Mouse (Mus musculus) liver, embryonic 13.5 days (tissue): ENCODE measurements at regions not wholly inside any gene's neighbourhood (a gene's known extent, or its start where the extent isn't known, plus 50 kb on each side); places are given as distances from the start of the nearest gene placed in this dataset.
A peak's percentile ranks its signal among the peaks of the same experiment; 100 is the strongest.

Experiments used
- ATAC-seq: fragments of 200-750 bp; cut with Nextera tagmentation; 2 replicates; pipeline ENCODE4 v1.8.0; 2017; ENCODE audit warnings: low read depth, mild to moderate bottlenecking, moderate number of reproducible peaks, moderate library complexity
- DNase-seq: peaks from one replicate; pipeline ENCODE4 v3.0.0; 2022
- H3K27ac ChIP-seq: fragments of 300-500 bp; sonication (generic); 2 replicates; pipeline ENCODE4 v1.5.1; 2015; ENCODE audit warnings: moderate library complexity, mild to moderate bottlenecking, inconsistent platforms
- H3K27me3 ChIP-seq: fragments of 300-500 bp; sonication (generic); 2 replicates; pipeline ENCODE4 v1.6.1; 2015; ENCODE audit warnings: mild to moderate bottlenecking, inconsistent platforms
- H3K36me3 ChIP-seq: fragments of 300-500 bp; sonication (generic); 2 replicates; pipeline ENCODE4 v1.6.1; 2015; ENCODE audit warnings: mild to moderate bottlenecking, inconsistent platforms
- H3K4me1 ChIP-seq: fragments of 300-500 bp; sonication (generic); replicated peaks from 2 replicates; pipeline ENCODE4 v1.6.1; 2015; ENCODE audit warnings: inconsistent platforms
- H3K4me2 ChIP-seq: fragments of 300-500 bp; sonication (generic); 2 replicates; pipeline ENCODE4 v1.6.1; 2015; ENCODE audit warnings: inconsistent platforms, mild to moderate bottlenecking, moderate library complexity
- H3K4me3 ChIP-seq: fragments of 300-500 bp; sonication (generic); replicated peaks from 2 replicates; pipeline ENCODE4 v1.5.1; 2015; ENCODE audit warnings: mild to moderate bottlenecking, inconsistent platforms
- H3K9ac ChIP-seq: fragments of 300-500 bp; sonication (generic); 2 replicates; pipeline ENCODE4 v1.6.1; 2015; ENCODE audit warnings: mild to moderate bottlenecking, inconsistent platforms
- H3K9me3 ChIP-seq: fragments of 300-500 bp; sonication (generic); replicated peaks from 2 replicates; pipeline ENCODE4 v1.6.1; 2016; ENCODE audit warnings: inconsistent platforms
- WGBS: fragments of 180-500 bp; shearing (Covaris S2); methylation state at CpG from one replicate; pipeline ENCODE4 v1.1.7; 2015; ENCODE audit not compliant: insufficient replicate concordance; 5-methylcytosine and 5-hydroxymethylcytosine counted together

DNA sequence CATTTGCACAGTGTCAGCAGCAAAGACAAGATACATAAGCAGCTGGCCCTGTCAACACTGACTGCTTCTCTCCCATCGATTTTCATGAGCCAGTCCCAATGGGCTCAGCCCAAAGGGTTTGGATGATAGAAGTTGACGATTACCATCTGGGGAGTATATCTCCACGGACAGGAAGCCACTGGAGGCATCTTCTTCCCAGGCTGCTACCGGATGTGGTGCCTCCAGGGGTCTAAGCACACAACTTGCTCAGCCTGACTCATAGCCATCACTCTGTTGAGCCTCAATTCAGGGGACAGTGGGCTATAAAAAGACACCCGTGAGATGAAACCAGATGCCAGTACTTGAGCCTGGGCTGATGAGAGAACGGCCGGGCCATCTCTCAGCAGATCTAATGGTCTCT lies 71.1 kb upstream of the Hif1a start:
- Histone ChIP-seq H3K9ac (no peak overlapping the region), H3K27ac (no peak overlapping the region), H3K4me2 (no peak overlapping the region), H3K9me3 (no peaks in the 10 kb centered on the region), H3K4me3 (no peak overlapping the region), H3K4me1 (no peaks in the 10 kb centered on the region), H3K36me3 (no peaks in the 10 kb centered on the region), H3K27me3 (no peaks in the 10 kb centered on the region)
- ATAC-seq, result no peak
- WGBS, result 30% methylated on average over 7 of the region's 7 CpGs
- DNase-seq, result no peak

DNA sequence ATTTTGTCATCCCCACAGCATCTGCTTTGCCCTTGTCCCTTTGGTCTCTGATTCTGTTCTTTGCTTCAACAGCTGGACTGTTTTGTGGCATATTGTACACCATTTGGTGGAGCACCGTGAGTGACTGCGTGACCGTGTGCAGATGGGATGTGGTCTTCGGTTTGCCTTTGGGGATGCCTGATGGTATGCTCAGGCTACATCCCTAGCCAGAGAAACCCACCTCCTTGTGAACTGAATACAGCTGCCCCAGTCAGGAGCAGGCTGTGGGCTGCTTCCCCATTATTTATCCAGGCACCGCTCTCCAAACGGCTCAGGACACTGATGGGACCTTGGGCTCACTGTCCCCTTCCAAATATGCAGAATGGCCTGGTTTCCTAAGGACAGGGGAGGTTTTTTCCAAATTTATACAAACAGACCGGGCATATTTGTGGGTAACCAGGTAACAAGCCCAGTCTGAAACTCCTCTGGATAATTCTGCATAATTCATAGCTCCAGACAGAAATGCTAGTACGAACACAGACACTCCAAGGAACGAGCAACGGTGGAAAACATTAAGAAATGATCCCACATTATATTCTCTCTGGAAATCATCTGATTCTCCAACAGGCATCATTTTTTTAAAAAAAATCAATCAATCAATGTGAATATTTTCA lies 70.5 kb upstream of the Hif1a start:
- no peaks in the 10 kb centered on the region for H3K9me3 ChIP-seq
- DNase-seq (no peak), ATAC-seq (no peak)
- no peak overlapping the region for H3K4me3 ChIP-seq
- WGBS, result 73% methylated on average over 10 of the region's 10 CpGs
- H3K4me1 ChIP-seq, result no peaks in the 10 kb centered on the region
- no peaks in the 10 kb centered on the region for H3K36me3 ChIP-seq
- H3K27me3 ChIP-seq, result no peaks in the 10 kb centered on the region
- no peak overlapping the region for H3K27ac ChIP-seq
- no peak overlapping the region for H3K9ac ChIP-seq
- no peak overlapping the region for H3K4me2 ChIP-seq

DNA sequence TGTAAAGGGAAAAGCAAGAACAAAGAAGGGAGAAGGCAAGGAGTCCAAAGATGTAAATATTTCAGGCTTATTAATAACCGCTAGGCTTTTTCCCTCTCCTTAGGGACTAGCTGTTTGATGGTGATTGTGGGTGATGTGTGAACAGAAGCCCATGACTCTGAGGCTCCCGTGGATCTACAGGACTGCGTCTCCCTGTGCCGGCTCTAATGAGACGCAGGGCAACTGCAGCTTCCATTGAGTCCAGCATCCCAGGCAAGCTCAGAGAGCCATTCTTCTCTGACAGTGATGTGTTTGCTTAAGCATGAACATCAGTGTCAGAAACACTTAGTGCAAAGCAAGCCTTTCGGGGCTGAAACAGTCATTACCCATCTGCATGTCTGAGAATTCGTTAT lies 70.0 kb upstream of the Hif1a start:
- Histone ChIP-seq H3K27ac (no peak overlapping the region), H3K4me3 (no peak overlapping the region), H3K4me1 (no peaks in the 10 kb centered on the region), H3K27me3 (no peaks in the 10 kb centered on the region), H3K9ac (no peak overlapping the region), H3K9me3 (no peaks in the 10 kb centered on the region), H3K36me3 (no peaks in the 10 kb centered on the region), H3K4me2 (no peak overlapping the region)
- 73% methylated on average over 7 of the region's 7 CpGs for WGBS
- DNase-seq (no peak), ATAC-seq (no peak)

DNA sequence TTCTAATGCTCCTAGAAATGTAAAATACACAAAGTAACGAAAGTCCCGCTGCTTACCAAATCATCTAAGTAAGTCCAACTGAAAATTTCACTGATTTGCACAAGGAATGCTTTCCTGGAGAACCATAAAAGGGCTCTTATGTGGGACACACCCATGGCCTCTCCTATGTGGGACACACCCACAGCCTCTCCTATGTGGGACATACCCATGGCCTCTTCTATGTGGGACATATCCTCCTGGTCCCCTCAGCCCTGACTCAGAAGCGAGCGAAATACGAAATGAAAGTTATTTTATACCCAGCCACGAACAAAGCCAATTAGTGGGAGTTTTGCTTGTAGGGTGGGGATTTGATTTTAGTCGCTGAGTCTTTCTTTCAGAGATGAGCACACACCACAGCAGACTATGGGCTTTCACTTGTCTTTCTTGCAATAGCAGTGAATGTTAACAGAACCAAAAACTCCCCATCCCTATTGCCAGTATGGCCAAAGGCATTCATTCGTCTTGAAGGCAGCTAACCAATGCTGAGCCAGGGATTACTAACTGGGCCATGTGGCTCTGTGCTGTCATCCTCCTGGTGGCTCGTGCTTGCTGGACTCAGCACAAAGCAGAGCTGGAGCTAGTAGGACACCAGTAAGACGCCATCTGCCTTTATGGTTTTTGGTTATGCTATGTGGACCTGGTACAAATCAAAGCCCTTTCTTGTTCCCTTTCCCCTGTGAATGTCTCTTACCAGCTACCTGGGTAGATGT lies 69.4 kb upstream of the Hif1a start:
- no peak overlapping the region for H3K4me3 ChIP-seq
- 71% methylated on average over 10 of the region's 10 CpGs for WGBS
- no peak overlapping the region for H3K9ac ChIP-seq
- no peak overlapping the region for H3K4me2 ChIP-seq
- H3K27me3 ChIP-seq, result no peaks in the 10 kb centered on the region
- no peak overlapping the region for H3K27ac ChIP-seq
- H3K36me3 ChIP-seq, result no peaks in the 10 kb centered on the region
- no peaks in the 10 kb centered on the region for H3K9me3 ChIP-seq
- H3K4me1 ChIP-seq, result no peaks in the 10 kb centered on the region
- no peak for DNase-seq
- no peak for ATAC-seq

DNA sequence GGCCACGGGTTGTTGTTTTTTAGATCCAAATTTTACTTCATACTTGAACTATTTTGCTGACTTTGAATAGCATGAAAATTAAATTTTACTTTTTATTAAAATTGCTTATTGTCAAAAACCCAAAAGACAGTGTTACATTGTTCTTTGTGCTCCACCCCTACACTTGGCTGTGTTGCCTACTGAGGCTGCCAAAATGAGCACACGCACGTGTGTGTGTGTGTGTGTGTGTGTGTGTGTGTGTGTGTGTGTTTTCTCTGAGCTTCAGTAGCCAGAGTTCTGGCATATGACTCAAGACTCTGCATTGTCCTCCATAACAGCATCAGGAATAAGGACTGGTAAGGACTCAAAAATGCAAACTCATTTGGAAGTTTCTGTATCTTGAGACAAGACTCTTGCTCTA lies 68.4 kb upstream of the Hif1a start:
- H3K27ac ChIP-seq, result no peak overlapping the region
- H3K27me3 ChIP-seq, result no peaks in the 10 kb centered on the region
- no peaks in the 10 kb centered on the region for H3K4me1 ChIP-seq
- ATAC-seq (no peak), DNase-seq (no peak)
- no peak overlapping the region for H3K4me3 ChIP-seq
- no peaks in the 10 kb centered on the region for H3K36me3 ChIP-seq
- no peaks in the 10 kb centered on the region for H3K9me3 ChIP-seq
- no peak overlapping the region for H3K4me2 ChIP-seq
- WGBS, result 76% methylated on average over 3 of the region's 3 CpGs
- H3K9ac ChIP-seq, result no peak overlapping the region

DNA sequence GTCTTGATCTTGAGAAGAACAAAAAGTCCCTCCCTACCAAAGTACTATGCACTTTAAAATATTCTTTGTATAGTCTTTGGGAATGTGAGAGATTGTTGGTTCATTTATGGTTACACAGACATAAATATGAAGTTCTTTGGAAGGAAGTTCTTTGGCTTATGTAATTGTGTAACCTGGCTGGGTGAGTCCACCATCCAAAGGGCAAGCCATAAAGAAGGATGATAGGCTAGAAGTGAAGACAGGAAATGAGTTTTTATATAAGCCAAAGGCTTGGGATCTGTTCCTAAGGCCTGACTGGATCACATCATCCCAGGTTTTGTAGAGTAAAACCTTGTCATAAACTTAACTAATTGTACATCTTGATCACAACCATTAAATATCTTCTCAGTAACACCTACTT lies 65.0 kb upstream of the Hif1a start:
- Histone ChIP-seq H3K4me2 (no peak overlapping the region), H3K27me3 (no peaks in the 10 kb centered on the region), H3K36me3 (no peaks in the 10 kb centered on the region), H3K27ac (no peak overlapping the region), H3K9ac (no peak overlapping the region), H3K9me3 (no peaks in the 10 kb centered on the region), H3K4me1 (no peaks in the 10 kb centered on the region), H3K4me3 (no peak overlapping the region)
- no peak for ATAC-seq
- no peak for DNase-seq

DNA sequence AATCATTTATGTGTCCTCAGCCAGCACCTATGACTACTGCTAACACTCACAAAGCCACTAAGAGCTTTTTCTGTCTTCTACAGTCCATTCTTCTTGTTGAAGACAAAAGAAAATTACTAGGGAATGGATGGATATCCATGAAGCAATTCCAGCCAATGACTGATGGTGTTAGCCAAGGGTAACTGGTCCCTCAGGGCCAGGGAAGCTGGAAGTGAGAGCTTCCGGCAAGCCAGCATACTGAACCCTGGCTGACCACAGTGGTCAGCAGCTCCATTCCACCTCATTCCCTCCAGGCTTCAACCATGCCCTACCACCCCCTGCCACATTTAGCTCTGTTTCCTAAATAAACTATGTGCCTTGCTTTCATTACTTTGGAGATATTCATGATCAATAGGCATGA lies 64.1 kb upstream of the Hif1a start:
- Histone ChIP-seq H3K4me3 (no peak overlapping the region), H3K27ac (no peak overlapping the region), H3K4me2 (no peak overlapping the region), H3K4me1 (peaks cover under 1% of the 10 kb centered on the region; the same call in 1 of the 2 replicates), H3K9me3 (no peaks in the 10 kb centered on the region), H3K9ac (no peak overlapping the region), H3K27me3 (no peaks in the 10 kb centered on the region), H3K36me3 (no peaks in the 10 kb centered on the region)
- WGBS, result 75% methylated on average over 1 of the region's 1 CpGs
- no peak for DNase-seq
- no peak for ATAC-seq

DNA sequence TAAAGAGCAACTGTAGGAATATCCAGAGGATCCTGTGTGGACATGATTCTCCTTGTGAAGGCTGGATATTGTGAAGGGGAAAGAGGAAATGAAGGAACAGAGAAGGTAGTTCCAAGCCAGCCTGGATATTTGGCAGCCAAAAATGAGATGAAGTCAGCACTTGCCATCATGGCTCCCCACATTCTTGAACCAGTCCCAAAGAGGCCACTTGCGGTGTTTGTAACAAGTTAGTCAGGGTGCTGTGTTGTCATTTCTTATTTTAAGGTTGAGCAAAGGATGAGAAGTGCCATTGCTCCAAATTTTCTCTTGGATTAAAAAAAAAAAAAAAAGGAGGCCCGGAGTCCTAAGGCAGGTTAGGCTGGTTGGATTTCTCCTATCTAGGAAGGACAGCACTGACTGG lies 63.3 kb upstream of the Hif1a start:
- Histone ChIP-seq H3K4me1 (peaks cover 7% of the 10 kb centered on the region; the same call in 1 of the 2 replicates), H3K27ac (no peak overlapping the region), H3K9ac (no peak overlapping the region), H3K4me2 (no peak overlapping the region), H3K27me3 (no peaks in the 10 kb centered on the region), H3K4me3 (no peak overlapping the region), H3K9me3 (no peaks in the 10 kb centered on the region), H3K36me3 (no peaks in the 10 kb centered on the region)
- WGBS, result 83% methylated on average over 2 of the region's 2 CpGs
- no peak for ATAC-seq
- DNase-seq, result no peak

DNA sequence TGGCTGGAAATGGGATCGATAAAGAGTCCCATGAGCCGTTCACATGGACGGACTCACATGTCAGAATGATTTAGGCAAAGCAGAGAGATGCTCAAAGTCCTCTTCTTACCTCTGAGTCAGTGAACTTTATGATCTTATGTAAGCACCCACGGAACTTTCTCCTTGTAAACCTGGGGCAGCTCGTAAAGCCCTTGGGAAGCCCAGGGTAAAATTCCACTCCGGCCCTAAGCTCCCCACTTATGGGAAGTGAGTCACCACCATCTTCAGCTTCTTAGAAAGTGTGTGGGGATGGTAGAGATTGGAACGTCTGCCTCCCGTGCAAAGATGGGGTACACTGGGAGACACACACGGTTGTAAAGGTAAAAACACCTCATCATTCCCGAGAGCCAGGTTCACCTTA lies 62.8 kb upstream of the Hif1a start:
- no peaks in the 10 kb centered on the region for H3K36me3 ChIP-seq
- no peak overlapping the region for H3K27ac ChIP-seq
- no peaks in the 10 kb centered on the region for H3K27me3 ChIP-seq
- ATAC-seq (no peak), DNase-seq (no peak)
- no peak overlapping the region for H3K9ac ChIP-seq
- H3K4me2 ChIP-seq, result no peak overlapping the region
- no peak overlapping the region for H3K4me3 ChIP-seq
- no peaks in the 10 kb centered on the region for H3K9me3 ChIP-seq
- 69% methylated on average over 10 of the region's 10 CpGs for WGBS
- H3K4me1 ChIP-seq, result peaks cover 7% of the 10 kb centered on the region; the same call in 1 of the 2 replicates

DNA sequence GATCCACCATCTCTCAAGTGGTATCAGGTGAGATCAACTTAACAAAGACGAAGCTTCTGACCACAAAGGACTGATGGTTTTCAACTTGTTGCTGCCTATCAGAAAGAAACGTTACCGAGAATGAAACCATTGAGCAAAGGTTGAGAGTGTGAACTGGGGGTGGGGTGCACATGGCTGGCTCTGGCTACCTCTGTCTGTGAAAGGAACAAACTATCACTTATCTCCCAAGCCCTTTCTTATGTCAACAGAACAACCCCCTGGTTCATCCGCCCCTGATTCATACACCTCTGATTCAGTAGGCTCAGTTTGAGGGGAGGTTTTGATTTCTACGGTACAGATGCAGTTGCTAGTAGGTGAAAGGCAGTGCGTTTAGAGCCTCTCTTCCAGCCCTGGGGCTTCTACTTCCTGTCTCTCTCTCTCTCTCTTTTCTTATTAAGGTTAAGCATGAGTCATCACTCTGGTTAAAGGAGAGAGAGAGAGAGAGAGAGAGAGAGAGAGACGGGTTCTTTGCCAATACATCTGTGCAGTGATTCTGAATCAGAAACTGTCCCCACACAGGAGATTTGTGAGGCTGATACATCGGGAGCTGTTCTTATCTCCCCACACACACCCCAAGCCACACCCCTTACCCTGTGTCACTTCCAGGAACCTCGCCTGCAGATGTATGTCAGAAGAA lies 59.0 kb upstream of the Hif1a start:
- H3K27ac ChIP-seq, result no peak overlapping the region
- WGBS, result 28% methylated on average over 9 of the region's 9 CpGs
- DNase-seq, result no peak
- H3K27me3 ChIP-seq, result no peaks in the 10 kb centered on the region
- no peak overlapping the region for H3K9ac ChIP-seq
- H3K9me3 ChIP-seq, result no peaks in the 10 kb centered on the region
- H3K4me1 ChIP-seq, result peaks cover 7% of the 10 kb centered on the region; the same call in 1 of the 2 replicates
- 0 out of 2 replicates have a peak, but pooled peaks have one; percentile 29 for ATAC-seq
- H3K4me2 ChIP-seq, result no peak overlapping the region
- H3K36me3 ChIP-seq, result no peaks in the 10 kb centered on the region
- H3K4me3 ChIP-seq, result no peak overlapping the region

DNA sequence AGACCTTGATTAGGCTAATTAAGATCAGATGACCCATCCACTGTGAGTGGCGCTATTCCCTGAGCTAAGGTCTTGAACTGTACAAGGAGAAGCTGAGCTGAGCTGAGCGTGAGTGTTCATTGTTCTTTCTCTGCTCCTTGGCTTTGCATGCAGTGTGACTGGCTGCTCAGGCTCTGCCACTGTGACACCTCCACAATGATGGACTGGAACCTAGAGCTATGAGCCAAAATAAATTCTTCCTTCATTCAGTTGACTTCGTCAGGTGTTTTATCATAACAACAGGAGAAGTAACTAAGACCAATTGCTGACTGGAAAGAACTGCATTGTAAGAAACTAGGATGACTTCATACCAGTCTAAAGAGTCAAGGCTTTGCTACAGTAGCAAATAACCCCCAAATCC lies 56.4 kb upstream of the Hif1a start:
- no peak overlapping the region for H3K9ac ChIP-seq
- H3K9me3 ChIP-seq, result no peaks in the 10 kb centered on the region
- H3K36me3 ChIP-seq, result no peaks in the 10 kb centered on the region
- peaks cover 7% of the 10 kb centered on the region; the same call in 1 of the 2 replicates for H3K4me1 ChIP-seq
- WGBS, result 70% methylated on average over 3 of the region's 3 CpGs
- no peak overlapping the region for H3K4me3 ChIP-seq
- H3K4me2 ChIP-seq, result no peak overlapping the region
- ATAC-seq (no peak), DNase-seq (no peak)
- H3K27ac ChIP-seq, result no peak overlapping the region
- no peaks in the 10 kb centered on the region for H3K27me3 ChIP-seq
